Mouse (Mus musculus) heart, postnatal 36 days (tissue): ENCODE measurements around the gene Flad1. TPM values are rescaled to one million over a fixed set of nuclear protein-coding genes. Genes with fewer than 3 reads are reported as not detected.
"Not testable (repeated sequence)": the region's sequence is repeated elsewhere in the genome, so short reads cannot be mapped to it uniquely, and the experiment has no call there.

Experiments
- DNase-seq, 2 experiments: peaks; one replicate each; pipeline ENCODE4 v3.0.0; 2021 to 2022
- intact Hi-C: fragments of 180-260 bp; cut with DNase I; formaldehyde crosslinking; loops from one replicate; pipeline ENCODE4 v1.15.1; 2025
- total RNA-seq, 2 experiments: library from RNA; stranded (reverse); gene quantifications; 2 replicates each; pipeline ENCODE4 v1.2.3; 2021

Flad1 gene
- total RNA-seq, 2 experiments from 2014 or later, result 44.0 to 55.1 TPM

DNA sequence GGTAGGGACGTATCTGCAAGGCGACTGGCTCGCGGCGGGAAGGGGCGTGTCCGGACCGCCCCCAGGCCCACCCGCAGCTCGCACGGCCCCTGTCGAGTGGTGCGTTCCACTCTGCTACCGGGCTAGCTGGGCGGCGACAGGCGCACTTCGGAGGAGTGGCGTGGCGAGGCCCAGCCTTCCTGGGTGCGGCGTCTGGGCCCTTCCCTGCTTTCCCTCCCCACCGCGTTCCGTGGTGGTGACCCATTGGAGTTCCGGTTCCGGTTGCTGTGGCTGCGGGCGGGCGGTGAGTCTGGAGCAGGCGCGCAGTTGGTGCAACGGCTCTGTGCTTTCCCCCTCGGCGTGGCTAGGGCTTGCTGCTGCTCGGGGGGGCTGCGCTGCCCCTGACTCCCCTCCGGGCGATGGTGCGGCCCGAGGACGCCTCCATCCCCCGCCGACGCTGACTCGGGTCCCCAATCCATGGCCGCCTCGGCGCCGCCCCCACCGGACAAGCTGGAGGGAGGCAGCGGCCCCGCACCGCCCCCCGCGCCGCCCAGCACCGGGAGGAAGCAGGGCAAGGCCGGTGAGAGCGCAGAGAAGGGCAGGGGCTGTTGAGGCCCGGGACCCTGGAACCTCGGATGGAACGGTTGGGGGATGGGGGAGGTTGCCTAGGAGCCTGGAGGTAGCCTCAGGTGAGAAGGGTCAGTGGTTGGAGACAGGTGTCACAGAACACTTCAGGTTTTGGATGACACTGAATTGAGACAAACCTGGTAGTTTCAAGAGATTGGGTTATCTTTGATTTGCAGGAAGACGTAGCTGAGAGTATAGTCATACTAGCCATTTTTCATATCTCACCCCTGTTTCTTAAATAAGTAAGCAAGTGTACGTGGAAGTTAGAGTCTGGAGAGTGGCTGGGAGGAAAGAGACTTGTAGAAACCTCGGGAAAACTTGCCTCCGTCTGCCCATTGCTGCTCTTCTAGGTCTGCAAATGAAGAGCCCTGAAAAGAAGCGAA lies 18.8 kb upstream of the Flad1 start, which contains the start of gene Pygo2:
Pygo2 (plus strand) TSS at position 44 of the 989 bp plus-strand sequence.
- intact Hi-C loops, result no loop called here
- DNase-seq, result peak; percentile 92 to 93

DNA sequence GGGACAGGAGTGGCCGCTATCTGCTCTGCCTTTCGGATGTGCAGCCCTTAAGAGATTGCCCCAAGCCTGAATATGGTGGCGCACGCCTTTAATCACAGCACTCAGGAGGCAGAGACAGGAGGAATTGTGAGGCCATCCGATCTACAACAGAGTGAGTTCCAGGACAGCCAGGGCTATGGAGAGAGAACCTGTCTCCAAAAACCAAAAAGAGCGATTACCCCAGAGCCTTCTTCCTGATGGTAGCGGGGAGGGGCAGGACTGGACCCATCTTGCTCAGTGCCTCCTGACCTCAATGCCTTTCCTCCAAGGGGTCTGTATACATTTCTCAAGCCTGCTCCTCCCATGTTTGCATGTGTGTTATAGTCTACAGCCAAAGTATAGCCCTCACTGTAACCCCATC lies 17.4 kb upstream of the Flad1 start:
- intact Hi-C loops, result not testable (repeated sequence)

DNA sequence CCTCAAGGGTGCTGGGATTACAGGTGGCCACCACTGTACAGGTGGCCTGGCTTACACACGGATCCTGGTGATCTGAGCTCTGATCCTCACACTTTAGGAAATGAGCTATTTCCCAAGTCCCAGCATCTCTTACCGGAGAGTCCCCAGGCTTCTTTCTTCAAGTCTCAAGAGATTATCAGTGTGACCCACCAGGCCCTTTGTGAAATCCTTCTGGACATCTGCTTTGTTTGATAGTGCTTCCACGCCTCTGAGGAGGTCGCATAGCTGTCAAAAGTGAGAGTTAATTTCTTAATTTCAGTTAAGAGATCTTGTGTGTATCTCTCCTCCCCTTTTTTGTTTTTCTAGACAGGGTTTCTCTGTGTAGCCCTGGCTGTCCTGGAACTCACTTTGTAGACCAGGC lies 14.2 kb upstream of the Flad1 start:
- no peak for DNase-seq
- intact Hi-C loops, result no loop called here

More for the DNA sequence above, 17.4 kb upstream of the Flad1 start:
- DNase-seq, result not testable (repeated sequence)

DNA sequence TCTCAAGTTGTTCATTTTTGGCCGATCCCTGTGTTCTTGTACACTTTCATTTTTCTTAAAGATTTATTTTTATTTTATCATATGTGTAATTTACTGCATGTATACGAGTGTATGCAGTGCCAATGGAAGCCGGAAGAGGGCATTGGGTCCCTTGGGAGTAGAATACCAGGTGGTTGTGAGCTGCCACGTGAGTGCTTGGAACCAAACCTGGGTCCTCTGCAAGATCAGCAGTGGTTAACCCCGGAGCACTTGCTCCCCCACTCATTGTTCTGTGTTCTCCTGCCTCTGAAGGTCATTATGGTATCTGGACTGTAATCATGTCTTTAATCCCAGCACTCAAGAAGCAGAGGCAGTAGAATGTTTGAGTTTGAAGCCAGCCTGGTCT lies 13.5 kb upstream of the Flad1 start:
- intact Hi-C loops, result no loop called here
- DNase-seq, result no peak

DNA sequence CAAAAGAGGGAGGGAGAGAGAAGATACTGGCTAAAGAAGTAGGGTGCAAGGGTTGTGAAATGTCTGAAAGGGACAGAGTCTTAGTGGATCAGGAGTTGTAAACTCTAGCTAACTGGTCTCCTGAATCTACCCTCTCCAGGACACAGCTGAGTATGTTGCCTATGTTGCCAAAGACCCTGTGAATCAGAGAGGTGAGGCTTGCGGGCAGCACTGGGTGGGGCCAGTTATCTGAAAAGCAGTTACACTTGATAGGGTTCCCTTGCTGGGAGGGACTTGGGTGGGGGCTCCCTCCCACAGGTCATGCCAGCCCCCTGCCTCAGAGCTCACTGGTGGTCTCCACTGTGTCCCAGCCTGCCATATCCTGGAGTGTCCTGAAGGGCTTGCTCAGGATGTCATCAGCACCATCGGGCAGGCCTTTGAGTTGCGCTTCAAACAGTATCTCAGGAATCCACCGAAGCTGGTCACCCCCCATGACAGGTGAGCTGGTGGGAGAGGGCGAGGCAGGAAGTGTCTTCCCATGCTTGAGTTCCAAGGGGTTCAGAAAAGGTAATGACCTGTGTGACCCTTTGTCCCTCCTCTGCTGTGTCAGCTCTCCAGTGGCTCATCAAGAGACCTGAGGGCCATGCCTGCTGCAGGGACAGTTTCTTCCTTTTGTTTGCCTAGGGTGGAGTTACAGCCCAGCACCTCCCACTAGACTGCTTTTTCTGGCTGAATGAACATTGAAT lies 12.9 kb upstream of the Flad1 start:
- intact Hi-C loops, result no loop called here
- no peak for DNase-seq

DNA sequence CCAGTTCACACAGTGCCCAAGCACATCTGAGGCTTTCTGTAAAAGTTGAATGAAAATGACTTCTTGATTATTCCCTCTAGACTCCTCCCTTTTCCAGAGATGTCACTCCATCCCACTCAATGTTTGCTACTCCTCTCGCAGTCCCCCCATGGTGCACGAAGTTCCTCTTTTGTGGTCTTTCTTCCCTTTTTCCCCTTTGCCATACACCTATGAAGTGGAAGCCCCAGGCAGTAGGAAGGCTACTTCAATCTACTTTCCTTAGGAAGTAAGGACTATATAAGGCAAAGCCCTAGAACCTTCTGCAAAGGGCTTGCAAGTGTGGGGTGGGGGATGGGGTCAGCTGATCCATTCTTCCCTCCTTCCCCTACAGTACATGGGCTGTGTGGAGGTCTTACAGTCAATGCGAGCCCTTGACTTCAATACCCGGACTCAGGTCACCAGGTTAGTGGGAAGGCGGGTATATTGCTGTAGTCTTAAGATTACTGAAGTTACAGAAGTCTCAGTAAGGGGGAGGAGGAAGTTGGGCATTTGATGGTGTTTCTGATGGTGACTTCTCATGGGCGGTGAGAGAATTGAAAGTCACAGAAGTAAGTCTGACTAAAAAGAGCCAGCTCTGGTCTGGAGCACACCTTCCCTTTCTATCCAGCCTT lies 11.0 kb upstream of the Flad1 start:
- intact Hi-C loops, result no loop called here
- DNase-seq, result no peak

DNA sequence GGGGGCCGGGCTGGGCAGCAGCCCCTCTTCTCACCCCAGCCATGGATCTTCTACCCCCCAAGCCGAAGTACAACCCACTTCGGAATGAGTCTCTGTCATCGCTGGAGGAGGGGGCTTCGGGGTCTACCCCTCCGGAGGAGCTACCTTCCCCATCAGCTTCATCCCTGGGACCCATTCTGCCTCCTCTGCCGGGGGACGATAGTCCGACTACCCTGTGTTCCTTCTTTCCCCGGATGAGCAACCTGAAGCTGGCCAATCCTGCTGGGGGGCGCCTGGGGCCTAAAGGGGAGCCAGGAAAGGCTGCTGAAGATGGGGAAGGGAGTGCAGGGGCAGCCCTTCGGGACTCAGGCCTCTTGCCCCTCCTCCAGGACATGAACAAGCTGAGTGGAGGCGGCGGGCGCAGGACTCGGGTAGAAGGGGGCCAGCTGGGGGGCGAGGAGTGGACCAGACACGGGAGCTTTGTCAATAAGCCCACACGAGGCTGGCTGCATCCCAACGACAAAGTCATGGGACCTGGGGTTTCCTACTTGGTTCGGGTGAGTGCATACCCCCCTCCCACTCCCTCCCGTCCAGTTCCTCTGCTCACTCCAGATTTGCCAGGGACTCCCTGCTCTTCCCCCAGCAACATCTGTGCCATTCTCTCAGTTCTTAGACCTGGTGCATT lies 10.3 kb upstream of the Flad1 start:
- intact Hi-C loops, result loop anchor here (2.0 kb wide), 1 partner anchor 15 kb away; the partner anchor contains the start of gene Pbxip1
- no peak for DNase-seq

DNA sequence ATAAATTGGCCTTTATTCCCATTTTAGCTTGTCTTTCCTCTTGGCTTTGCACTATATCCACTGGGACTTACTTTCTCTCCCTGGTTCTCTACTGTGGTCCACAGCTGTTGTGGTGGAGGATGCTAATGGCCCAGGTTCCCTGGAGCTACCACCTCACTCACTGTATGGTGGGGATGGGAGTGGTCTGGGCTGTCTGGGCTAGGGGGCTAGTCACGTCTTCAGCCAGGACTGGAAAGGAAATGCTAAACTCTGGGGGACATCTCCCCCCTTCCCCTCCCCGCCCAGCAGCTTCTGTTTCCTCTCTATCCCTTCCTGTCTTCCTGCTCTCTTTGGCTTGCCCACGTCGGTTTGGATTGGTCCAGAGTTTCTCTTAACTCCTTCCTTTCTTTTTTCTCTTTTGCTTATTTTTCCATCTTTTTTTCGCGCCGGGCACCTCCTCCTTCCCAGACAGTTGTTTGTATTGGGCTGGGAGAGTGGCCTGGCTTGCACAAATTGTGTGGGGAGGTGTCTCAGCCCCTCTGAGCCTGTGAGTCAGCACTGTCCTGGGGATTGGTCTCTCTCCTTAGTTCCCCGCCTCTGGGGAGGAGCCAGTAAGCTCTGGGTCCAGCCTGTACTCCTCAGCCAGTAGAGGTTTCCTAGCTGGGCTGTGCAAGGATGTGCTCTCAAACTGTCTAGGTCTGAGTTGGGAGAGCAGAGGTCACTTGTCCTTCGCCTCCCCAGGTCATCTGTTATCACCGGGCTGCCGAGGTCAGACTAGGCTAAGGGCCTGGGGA lies 9.5 kb upstream of the Flad1 start:
- DNase-seq, result peak; percentile 74 to 82
- intact Hi-C loops, result loop anchor here (2.0 kb wide), 1 partner anchor 16 kb away; the partner anchor contains the start of gene Pbxip1

DNA sequence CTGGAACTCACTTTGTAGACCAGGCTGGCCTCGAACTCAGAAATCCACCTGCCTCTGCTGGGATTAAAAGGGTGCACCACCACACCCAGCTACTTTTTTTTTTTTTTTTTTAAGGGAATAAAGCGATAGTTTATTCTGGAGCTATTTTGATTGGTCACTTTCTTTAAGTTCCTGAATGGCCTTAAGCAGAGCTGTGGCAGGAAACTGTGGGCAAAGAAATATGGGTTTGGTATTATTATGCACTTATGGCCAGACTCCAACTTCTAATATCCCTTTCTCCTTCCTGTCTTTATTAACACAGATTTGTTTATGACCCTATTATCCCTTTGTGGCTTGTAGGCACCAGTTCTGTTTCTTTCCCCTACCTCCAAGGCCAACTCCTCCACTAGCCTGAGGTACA lies 8.8 kb upstream of the Flad1 start:
- no peak for DNase-seq
- intact Hi-C loops, result loop anchor here (2.0 kb wide), 1 partner anchor 16 kb away; the partner anchor contains the start of gene Pbxip1

DNA sequence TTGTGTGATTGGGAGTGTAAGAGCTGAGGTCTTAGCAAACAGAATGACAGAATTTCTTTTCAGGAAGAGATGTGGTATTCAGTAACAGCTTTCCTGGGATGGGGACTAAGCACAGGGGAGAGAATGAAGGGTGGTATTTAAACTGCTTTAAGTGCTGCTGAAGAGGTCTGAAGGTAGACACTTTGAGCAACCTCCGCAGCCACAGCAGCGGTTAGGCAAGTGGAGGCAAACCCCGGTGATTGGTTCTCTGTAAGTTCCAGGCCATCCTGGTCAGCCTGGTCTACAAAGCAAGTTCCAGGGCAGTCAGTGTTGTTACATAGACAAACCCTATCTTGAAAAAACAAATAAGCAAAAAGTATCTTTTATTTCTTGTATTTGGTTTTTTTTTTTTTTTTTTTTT lies 8.3 kb upstream of the Flad1 start:
- no peak for DNase-seq
- intact Hi-C loops, result loop anchor here (2.0 kb wide), 1 partner anchor 17 kb away; the partner anchor contains the start of gene Pbxip1

DNA sequence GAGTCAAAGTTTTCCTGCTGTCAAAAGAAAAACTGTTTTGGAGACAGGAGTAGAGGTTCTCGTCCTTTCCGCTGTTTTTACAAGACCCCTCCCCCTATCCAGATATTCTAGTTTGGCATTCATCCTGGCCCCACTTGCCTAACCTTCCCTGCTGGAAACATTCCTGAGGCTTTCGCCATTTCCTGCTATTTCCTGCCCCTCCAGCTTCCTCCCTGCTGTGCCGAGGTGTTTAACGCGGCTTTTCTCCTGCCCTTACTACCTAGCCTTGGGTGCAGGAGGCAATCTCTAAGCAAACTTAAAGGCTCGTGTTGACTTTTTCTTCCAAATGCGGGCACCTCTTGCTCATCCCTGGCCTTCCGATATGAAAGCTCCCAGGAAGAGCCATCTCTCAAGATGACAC lies 7.9 kb upstream of the Flad1 start:
- intact Hi-C loops, result no loop called here
- DNase-seq, result peak; percentile 63 to 77

DNA sequence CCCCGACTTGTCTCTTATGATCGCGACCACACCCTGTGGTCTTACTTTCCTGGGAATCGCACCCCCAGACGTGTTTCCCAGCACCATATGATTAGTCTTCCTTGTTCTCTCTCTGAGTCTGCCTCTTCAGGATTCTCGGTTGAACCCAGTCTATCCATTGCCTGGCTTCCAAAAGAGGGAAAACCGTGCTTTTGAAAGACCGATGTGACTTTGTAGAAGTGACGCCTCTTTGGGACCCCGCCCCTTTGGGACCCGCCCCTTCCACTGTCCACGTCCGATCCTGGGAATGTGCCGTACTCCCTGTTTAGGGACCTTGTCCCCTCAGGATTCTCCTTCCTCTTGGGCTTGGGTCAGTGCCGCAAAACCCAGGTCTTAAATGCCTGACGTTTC lies 7.2 kb upstream of the Flad1 start:
- peak; percentile 79 to 80 for DNase-seq
- intact Hi-C loops, result no loop called here

DNA sequence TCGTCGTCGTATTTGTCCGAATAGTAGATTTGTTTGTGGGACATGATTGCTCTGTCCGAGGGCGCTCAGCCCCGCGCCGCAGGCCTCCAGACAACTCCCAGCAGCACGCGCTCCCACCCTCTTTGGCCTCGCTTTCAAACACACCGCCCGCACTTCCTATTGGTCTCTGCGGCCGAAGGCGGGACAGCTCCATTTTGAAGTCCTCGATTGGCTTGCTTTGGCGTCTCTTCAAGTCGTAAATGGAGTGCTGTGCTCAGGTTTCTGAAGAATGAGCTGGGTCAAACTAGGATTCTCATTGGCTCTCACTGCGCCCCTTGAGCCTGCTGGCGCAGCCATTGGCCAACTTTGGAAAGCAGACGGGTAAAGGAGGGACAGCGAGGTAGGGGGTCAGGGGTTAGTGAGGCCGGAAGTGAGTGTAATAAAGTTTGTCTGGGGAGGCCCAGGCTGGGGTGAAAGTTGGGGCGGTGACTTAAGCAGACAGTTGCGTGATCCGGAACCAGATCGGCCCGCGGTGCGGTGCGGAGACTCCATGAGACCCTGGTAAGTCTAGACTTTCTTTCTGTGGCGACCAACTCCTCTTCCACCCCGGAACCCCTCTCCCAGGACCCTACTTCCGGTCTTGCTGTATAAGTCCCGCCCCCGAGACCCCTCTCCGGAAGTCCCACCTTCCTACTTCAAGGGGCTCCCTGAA lies 6.6 kb upstream of the Flad1 start, which contains the start of the genes Cks1b and Shc1:
Cks1b (minus strand) TSS at position 214 of the 691 bp plus-strand sequence.
Shc1 (plus strand) TSS at position 274 of the 691 bp plus-strand sequence.
- intact Hi-C loops, result no loop called here
- peak; percentile 90 to 91 for DNase-seq

DNA sequence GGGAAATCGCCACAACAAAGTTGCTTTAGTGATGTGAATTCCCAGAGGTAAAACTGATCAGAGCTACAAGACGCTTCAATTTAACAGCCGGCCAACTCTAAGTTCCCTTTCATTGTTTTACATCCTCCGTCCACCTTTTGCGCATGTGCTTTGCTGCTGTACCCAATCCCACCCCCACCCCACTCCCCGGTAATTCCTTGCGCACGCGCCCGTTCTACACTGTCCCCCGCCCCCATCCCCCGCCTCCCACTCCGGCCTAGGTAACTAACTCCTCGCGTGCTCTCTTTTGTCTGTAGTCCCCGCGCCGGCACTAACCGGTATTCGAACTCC lies 6.1 kb upstream of the Flad1 start:
- intact Hi-C loops, result no loop called here
- no peak for DNase-seq

DNA sequence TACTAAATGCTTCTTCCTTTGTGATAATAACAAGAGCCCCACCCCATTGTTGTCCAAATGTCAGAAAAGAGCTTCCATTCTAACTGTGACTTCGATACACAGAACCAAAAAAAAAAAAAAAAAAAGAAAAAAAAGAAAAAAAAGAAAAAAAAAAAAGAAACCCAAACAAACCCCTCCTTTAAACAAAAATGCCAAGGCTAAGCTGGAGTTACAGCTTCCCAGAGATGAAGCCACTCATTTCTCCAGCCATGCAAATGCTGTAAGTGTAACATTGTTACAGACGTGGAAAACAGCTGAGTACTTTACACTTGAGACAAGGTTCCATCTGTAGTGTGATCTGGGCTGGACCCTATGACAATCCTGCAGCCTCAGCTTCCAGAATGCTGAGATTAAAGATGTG lies 5.5 kb upstream of the Flad1 start:
- no peak for DNase-seq
- intact Hi-C loops, result no loop called here

DNA sequence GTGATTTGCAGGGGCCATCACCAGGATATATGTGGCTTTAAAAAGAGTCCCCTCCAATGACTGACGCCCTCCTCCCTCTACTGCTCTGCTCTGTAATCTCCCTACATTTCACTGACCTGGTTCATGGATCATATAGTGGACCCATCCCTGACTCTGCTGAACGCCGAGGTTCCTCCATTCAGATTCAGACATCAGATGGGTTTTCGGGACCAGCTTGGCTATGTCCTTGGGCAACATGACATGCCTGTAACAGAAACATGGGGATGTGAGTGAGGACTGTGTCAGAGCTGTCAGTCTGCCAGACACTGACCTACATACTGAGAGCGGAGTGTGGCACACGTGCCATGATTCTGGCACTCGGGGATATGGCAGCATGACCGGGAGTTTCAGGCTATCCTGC lies 4.5 kb upstream of the Flad1 start:
- intact Hi-C loops, result no loop called here

DNA sequence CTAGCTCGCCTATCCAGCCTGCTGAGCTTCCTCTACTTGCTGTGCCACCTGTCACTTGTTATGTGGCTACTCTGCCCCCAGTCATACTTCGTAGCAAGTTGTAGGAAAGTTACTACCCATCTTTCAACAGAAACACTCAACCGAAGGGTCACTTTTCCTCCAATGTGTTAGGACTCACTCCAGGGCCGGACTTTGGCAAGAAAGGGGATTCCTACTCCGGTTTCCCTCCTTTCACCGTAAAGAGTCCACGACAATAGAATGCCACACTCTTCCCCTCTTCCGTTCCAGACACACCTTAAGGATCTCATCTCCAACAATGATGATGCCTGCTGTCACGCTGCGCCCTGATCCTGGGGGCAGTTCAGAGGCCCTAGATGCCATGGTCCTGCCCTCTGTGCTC lies 806 bp downstream of the Flad1 start:
- DNase-seq, result no peak
- intact Hi-C loops, result loop anchor here (2.0 kb wide), 1 partner anchor 14 kb away; no protein-coding TSS in a partner anchor

More for the DNA sequence above, 4.5 kb upstream of the Flad1 start:
- no peak for DNase-seq

DNA sequence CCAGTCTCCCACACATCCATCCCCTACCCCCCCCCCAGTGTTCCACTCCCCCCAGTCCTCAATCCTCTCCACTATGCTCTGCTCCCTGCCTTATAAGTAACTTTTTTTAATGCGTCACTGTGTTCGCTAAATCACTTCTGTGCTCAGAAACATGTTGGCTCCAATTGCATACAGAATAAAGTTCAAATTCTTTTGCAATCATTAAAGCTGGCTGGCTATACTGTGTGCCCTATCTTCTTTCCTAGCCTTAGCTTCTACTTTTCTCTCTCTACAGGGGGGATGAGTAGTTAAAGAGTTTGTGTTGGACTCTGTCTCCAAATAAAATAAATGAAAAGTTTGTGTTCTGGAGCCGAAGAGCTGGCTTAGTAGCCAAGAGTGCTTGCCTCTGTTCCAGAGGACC lies 2.0 kb downstream of the Flad1 start:
- intact Hi-C loops, result loop anchor here (2.0 kb wide), 1 partner anchor 13 kb away; no protein-coding TSS in a partner anchor

DNA sequence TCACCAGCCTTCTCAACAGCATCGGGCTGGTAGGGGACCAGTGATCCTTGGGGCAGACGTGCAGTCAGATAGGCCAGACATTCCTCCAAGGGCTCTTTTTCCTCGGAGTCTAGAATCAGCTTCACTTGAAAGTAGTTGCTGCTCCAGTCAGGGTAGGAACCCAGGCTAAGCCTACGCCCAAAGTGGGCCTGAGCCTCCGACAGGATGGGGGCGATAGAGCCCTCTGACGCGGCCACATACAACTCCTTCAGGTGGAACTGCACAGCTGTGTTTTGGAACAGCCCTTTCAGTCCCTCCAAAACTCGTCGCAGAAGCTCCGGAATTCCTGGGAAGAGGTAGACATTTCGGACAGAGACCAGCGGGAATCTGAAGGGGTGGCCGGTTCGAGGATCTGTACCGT lies 3.2 kb downstream of the Flad1 start:
- DNase-seq, result no peak
- intact Hi-C loops, result no loop called here

More for the DNA sequence above, 2.0 kb downstream of the Flad1 start:
- DNase-seq, result no peak
